Mouse (Mus musculus): ENCODE data around the gene Ddx19a. TPM values are rescaled to one million over a fixed set of nuclear protein-coding genes. Genes with fewer than 3 reads are reported as not detected.
"Not testable (repeated sequence)": the region's sequence is repeated elsewhere in the genome, so short reads cannot be mapped to it uniquely, and the experiment has no call there.

Gene Ddx19a
- total RNA-seq, 2 experiments from 2014 or later = 33.5 to 34.6 TPM

DNA sequence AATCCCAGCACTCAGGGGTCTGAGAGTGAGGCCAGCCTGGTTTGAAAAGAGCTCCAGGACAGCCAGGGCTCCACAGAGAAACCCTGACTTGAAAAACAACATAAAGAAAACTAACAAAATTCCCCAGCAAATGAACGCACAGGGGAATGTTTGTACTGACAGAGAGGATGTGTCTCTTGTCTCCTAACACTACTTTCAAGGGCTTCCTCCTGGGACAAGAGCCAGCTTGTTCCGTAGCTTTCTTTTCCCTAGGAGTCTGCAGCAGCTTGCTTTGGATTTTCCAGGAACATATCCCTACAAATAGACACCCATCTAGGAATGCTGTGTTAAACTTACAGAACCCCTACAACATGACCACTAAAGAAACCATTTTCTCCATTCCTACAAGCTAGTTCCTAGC lies 19.6 kb downstream of the Ddx19a start:
- intact Hi-C loops (cut with DNase I) = loop anchor here (2.0 kb wide), 1 partner anchor 33 kb away; no protein-coding TSS in a partner anchor

DNA sequence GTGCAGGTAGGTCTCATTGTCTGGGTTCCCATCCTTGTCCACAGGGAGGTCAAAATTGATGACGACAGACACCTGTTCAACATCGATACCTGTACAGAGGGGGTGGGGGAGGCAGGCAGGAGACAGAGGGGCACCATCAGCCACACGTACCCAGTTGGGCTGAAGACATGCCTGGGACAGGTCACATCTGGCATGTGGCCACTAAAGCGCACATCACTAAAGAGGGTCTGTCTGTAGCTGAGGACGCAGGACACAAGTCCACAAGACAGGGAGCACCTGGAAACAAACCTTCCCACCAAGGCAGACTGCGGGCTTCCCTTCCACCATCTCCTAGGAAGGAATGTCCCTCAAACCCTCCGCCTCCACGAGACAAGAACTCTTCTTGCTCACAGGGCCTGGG lies 21.1 kb downstream of the Ddx19a start:
- intact Hi-C loops (cut with DNase I); DNase-seq: not testable (repeated sequence)

More for the DNA sequence above, 19.6 kb downstream of the Ddx19a start:
- DNase-seq = not testable (repeated sequence)

GRCm38 (mm10) chr8:110969910-110970770 lies 27.5 kb downstream of the Ddx19a start:
- intact Hi-C loops (cut with DNase I) = loop anchor here (5.0 kb wide), 3 partner anchors 48 to 223 kb away; partner anchors contain the start of gene Fuk
- peak; percentile 82 to 85 for DNase-seq

DNA sequence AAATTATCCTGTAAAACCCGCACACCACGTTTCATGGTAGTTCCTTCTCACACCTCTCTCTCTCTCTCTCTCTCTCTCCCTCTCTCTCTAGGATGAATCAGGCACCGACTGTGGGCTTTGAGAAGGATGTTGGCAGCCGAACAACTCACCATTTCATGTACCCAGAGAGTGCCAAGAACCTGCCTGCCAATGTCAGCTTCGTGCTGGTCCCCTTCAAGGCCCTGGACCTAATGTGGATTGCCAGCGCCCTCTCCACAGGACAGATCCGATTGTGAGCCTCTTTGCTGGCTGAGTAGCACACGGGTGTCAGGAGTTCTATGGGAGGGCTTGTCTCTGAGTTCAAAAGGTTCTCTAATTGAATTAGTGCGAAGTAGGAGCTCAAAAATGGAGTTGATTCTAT lies 30.3 kb downstream of the Ddx19a start:
- intact Hi-C loops (cut with DNase I) = loop anchor here (5.0 kb wide), 2 partner anchors 45 to 65 kb away; partner anchors contain the start of gene Fuk
- no peak for DNase-seq

DNA sequence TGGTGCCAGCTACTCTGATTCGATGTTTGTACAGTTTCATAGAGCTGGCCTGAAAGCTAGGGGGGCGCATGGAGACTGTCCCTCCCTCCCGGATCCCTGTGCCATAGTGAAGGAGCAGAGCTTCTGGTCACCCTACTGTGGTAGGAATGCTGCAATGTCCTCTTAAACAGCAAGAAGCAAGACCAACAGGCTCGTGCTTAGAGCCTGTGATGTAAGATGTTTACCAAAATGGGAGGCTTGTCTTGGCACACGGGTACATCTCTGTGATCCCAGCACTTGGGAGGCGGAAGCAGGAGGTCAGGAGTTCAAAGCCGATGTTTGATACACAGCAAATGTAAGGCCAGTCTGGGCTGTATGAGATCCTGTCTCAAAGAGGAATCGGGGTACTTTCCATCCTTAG lies 31.0 kb downstream of the Ddx19a start:
- intact Hi-C loops (cut with DNase I) = loop anchor here (5.0 kb wide), 2 partner anchors 44 to 64 kb away; partner anchors contain the start of gene Fuk
- DNase-seq = no peak

- DNase-seq = peak; percentile 78 to 91
- intact Hi-C loops (cut with DNase I) = loop anchor here (5.0 kb wide), 2 partner anchors 43 to 63 kb away; partner anchors contain the start of gene Fuk
Observed at GRCm38 (mm10) chr8:110965594-110965993, 32.0 kb downstream of the Ddx19a start.

- intact Hi-C loops (cut with DNase I) = loop anchor here (5.0 kb wide), 2 partner anchors 42 to 62 kb away; partner anchors contain the start of gene Fuk
- no peak for DNase-seq
Observed at GRCm38 (mm10) chr8:110964666-110965065, 32.9 kb downstream of the Ddx19a start.

DNA sequence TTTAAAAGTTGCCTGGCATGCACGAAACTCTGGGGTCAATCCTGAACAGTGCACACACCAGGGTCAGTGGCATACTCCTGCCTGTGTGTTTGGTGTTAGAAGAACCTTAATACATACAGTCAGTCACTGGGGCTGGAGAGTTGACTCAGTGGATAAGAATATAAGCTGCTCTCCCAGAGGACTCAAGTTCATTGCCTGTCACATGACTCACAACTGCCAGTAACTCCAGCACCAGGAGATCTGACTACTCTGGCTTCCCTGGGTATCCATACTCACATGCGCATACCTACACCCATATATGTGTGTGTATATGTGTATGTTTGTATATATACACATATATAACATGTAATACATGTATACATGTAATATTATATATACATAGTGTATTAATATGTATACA lies 34.5 kb downstream of the Ddx19a start:
- intact Hi-C loops (cut with DNase I) = no loop called here
- DNase-seq = no peak

DNA sequence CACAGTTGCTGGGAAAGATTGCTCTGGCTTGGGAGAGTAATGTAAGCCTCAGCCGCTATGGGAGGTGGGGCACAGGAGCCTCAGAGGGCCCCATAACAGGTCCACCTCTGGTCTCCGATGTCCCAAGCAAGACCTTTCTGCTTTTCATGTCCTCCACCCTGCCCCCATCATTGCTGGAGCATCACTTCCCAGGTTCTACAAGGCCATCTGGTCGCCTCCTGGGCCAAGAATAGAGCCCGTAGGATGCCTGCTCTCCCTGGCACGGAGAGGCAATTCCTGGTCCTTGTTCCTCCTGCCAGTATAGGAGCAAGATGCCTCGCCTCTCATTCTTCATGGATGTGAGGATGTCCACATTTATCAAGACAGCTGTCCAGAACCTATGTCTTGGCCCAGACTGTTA lies 37.7 kb downstream of the Ddx19a start:
- DNase-seq = no peak
- intact Hi-C loops (cut with DNase I) = no loop called here

DNA sequence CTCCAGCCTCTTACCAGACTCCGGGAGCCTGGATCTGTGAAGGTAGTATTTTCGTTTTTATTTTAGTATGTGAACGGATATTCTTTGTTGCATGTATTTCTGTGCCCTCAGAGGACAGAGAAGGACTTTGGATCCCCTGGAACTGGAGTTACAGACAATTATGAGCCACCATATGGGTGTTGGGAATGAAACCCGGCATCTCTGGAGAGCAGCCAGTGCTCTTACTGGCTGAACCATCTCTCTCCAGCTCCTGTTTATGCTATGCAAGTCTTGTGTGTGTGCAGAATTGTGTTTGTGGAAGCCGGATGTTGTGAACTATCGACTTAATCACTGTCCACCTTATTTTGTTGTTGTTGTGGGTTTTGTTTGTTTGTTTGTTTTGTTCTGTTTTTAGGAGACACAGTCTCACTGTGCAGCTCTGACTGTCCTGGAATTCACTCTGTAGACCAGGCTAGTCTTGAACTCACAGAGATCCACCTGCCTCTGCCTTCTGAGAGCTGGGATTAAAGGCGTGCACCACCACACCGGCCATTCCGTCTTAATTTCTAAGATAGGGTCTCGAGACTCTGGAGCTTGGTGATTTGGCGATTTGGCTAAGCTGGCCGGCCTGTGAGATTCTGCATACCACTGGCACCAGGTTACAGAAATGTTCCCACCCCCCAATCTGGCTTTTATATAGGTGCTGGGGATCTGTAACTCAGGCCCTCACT lies 38.4 kb downstream of the Ddx19a start:
- no peak for DNase-seq
- intact Hi-C loops (cut with DNase I) = no loop called here

DNA sequence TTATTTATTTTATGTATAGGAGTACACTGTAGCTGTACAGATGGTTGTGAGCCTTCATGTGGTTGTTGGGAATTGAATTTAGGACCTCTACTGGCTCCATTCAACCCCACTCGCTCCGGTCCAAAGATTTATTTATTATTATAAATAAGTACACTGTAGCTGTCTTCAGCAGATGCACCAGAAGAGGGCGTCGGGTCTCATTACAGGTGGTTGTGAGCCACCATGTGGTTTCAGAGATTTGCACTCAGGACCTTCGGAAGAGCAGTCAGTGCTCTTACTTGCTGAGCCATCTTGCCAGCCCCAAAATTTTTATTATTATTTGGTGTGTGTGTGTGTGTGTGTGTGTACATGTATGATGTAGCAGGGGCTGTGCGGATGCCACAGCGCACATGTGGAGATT lies 39.0 kb downstream of the Ddx19a start:
- DNase-seq; intact Hi-C loops (cut with DNase I): not testable (repeated sequence)

DNA sequence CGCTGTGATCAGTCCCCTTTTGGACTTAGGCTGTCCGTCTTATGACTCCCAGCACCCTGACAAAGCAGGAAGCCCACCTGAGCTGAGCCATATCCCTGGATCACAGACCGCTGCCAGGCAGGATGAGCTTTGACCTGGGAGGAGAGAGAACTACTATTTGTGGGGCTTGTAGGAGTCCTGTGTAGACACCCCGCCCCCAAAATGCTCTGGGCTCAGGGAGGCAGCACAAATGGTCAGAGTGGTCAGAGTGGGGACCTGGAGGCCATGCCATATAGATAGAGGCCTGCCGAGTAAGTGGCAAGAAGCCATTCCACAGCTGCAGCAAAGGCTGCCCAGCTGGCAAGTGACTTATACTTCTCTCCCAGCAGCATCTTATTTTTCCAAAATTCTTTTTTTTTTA lies 39.5 kb downstream of the Ddx19a start:
- DNase-seq = no peak
- intact Hi-C loops (cut with DNase I) = no loop called here

DNA sequence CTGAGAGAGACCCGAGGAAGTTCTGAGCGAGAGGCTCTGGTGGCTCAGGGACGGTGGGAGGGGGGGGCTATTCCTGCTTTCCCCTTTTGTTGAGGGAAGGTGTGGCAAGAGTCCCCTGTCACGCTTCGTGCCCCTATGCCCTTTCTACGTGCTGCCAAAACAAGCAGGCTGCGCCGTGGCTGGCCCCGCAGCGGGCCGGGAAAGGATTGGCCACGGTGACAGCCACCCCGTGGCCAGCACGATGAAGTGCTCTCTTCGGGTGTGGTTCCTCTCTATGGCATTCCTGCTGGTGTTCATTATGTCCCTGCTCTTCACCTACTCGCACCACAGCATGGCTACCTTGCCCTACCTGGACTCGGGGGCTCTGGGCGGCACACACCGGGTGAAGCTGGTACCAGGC lies 40.1 kb downstream of the Ddx19a start:
- no peak for DNase-seq
- intact Hi-C loops (cut with DNase I) = no loop called here

- intact Hi-C loops (cut with DNase I) = no loop called here
- DNase-seq = no peak
Observed at GRCm38 (mm10) chr8:110956619-110957450, 40.8 kb downstream of the Ddx19a start.

GRCm38 (mm10) chr8:110954776-110955175 lies 42.8 kb downstream of the Ddx19a start:
- intact Hi-C loops (cut with DNase I) = no loop called here

DNA sequence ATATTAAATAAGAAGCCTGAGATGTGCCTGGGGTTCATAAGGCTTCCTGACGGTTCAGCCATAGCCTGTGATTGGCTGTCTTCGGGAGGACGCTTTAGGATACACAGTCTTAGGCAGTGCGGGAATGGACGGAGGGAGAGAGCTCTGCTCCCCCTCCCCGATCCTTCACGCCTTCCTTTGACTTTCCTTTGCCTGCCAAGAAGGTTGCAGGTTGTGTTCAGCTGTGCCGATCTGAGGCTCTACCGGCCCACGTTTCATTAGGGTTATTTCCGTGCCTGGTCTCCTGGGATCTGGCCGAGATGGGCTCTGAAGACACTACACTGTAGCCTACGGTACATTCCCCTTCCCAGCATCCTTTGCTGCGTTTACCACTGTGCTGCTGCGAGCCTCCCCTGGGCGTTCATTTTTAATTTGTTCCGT lies 47.5 kb downstream of the Ddx19a start:
- intact Hi-C loops (cut with DNase I) = no loop called here
- DNase-seq = peak; percentile 60 to 63

More at GRCm38 (mm10) chr8:110954776-110955175, 42.8 kb downstream of the Ddx19a start:
- no peak for DNase-seq

DNA sequence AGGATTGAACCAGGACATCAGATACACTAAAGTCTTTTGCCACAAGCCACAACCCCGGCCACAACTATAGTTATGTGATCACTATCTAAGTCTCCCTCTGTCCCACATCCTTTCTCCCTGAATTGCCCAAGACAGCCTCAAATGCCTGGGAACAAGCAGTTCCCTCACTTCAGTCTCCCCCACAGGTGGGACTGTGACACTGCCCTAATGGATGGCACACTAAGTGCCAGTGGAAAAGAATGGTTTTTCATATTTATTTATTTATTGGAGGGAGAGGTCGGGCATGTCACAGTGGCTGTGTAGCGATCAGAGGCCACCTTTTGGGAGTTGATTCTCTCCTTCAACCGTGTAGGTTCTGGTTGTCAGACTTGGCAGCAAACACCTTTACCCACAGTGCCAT lies 51.9 kb downstream of the Ddx19a start:
- intact Hi-C loops (cut with DNase I) = no loop called here
- DNase-seq = no peak

DNA sequence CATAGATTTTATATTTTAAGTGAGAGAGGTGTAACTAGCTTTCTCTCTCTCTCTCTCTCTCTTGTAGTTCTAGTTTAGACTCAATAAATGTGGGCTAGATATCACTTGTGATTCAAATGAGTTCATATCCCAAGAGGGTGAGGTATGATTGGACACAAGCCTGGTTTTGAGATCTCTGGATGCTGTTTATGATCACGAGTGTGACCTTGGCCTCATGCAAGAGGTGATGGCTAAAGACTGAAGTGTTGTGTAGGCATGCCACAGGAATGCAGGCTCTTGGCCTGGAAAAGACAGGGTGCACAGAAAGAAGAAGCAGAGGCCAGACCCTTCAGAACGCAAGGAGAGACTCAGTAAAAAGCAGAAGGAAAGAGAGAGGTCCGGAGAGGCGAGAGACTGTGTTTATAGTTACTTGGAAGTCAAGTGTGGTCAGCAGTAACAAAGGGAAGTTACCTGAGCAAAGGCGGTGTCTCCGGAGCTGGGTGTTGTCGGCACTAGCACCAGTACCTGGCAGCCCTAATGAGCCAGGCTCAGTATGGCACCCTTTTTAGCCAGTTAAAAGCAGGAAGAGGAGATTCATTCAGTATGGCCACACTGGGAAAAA lies 53.2 kb downstream of the Ddx19a start:
- intact Hi-C loops (cut with DNase I) = no loop called here
- peak in 1 of 2 experiments; percentile 40 for DNase-seq

GRCm38 (mm10) chr8:110941453-110941948 lies 56.1 kb downstream of the Ddx19a start:
- DNase-seq = peak; percentile 84 to 87
- intact Hi-C loops (cut with DNase I) = no loop called here
